Mouse (Mus musculus): Measurements from ENCODE around the gene Col6a4. TPM values are rescaled to one million over a fixed set of nuclear protein-coding genes. Genes with fewer than 3 reads are reported as not detected.

Col6a4 gene
- polyA plus RNA-seq (2015; fragmentation: Nextera tagmentation; extraction: Ambion mirVana): 66.7 and 76.7 TPM in 2 replicates

- H3K27me3 ChIP-seq (replicated peaks): no peaks in the 10 kb centered on the region
- H3K9me3 ChIP-seq: no peaks in the 10 kb centered on the region
- H3K27ac ChIP-seq: no peak within 1 kb of the TSS
- no peaks in the 10 kb centered on the region; the same call in 1 of the 2 replicates for H3K4me1 ChIP-seq (replicated peaks)
- 0 out of 2 replicates have a peak, but pooled peaks have one; percentile 45 for ATAC-seq
- 34% methylated on average over 7 of the region's 7 CpGs for WGBS
- H3K4me2 ChIP-seq (replicated peaks): 0 out of 2 replicates have a peak within 1 kb of the TSS, but pooled peaks have one; percentile 17
- H3K4me3 ChIP-seq (replicated peaks): peak within 1 kb of the TSS; percentile 21
- H3K9ac ChIP-seq: no peak within 1 kb of the TSS
- H3K36me3 ChIP-seq: no peaks in the 10 kb centered on the region
Observed at GRCm38 (mm10) chr9:106096683-106097082, at the start of gene Col6a4. Gene Col6a4, minus strand, starts transcription at chr9:106096783.

GRCm38 (mm10) chr9:106145582-106145981, 49.0 kb upstream of the Col6a4 start:
- H3K4me1 ChIP-seq (replicated peaks): peaks cover 16% of the 10 kb centered on the region
- H3K27ac ChIP-seq: no peak overlapping the region
- 84% methylated on average over 2 of the region's 2 CpGs for WGBS
- H3K36me3 ChIP-seq: no peaks in the 10 kb centered on the region
- no peak overlapping the region for H3K4me2 ChIP-seq (replicated peaks)
- H3K9ac ChIP-seq: no peak overlapping the region
- peaks cover 33% of the 10 kb centered on the region for H3K27me3 ChIP-seq (replicated peaks)
- H3K9me3 ChIP-seq: no peaks in the 10 kb centered on the region
- ATAC-seq: no peak
- H3K4me3 ChIP-seq (replicated peaks): no peak overlapping the region

- Histone ChIP-seq H3K27ac (no peak overlapping the region), H3K36me3 (no peaks in the 10 kb centered on the region), H3K27me3 (replicated peaks) (peaks cover 19% of the 10 kb centered on the region), H3K9me3 (no peaks in the 10 kb centered on the region), H3K4me3 (replicated peaks) (no peak overlapping the region), H3K9ac (no peak overlapping the region), H3K4me2 (replicated peaks) (no peak overlapping the region), H3K4me1 (replicated peaks) (peaks cover 16% of the 10 kb centered on the region)
- 86% methylated on average over 7 of the region's 7 CpGs for WGBS
- no peak for ATAC-seq
Observed at GRCm38 (mm10) chr9:106144176-106144575, 47.6 kb upstream of the Col6a4 start.

GRCm38 (mm10) chr9:106141955-106142354, 45.4 kb upstream of the Col6a4 start:
- no peaks in the 10 kb centered on the region for H3K36me3 ChIP-seq
- no peaks in the 10 kb centered on the region for H3K27me3 ChIP-seq (replicated peaks)
- no peak overlapping the region for H3K4me2 ChIP-seq (replicated peaks)
- no peaks in the 10 kb centered on the region for H3K9me3 ChIP-seq
- H3K9ac ChIP-seq: no peak overlapping the region
- no peak for ATAC-seq
- H3K4me1 ChIP-seq (replicated peaks): no peaks in the 10 kb centered on the region
- WGBS: 85% methylated on average over 12 of the region's 12 CpGs
- no peak overlapping the region for H3K27ac ChIP-seq
- no peak overlapping the region for H3K4me3 ChIP-seq (replicated peaks)

- WGBS: 63% methylated on average over 10 of the region's 10 CpGs
- H3K9ac ChIP-seq: no peak overlapping the region
Observed at GRCm38 (mm10) chr9:106139763-106140162, 43.2 kb upstream of the Col6a4 start.

GRCm38 (mm10) chr9:106137671-106138216, 41.2 kb upstream of the Col6a4 start:
- ATAC-seq: no peak
- WGBS: 66% methylated on average over 10 of the region's 10 CpGs
- no peaks in the 10 kb centered on the region for H3K27me3 ChIP-seq (replicated peaks)

More at GRCm38 (mm10) chr9:106139763-106140162, 43.2 kb upstream of the Col6a4 start:
- Histone ChIP-seq H3K27ac (no peak overlapping the region), H3K4me2 (replicated peaks) (no peak overlapping the region), H3K27me3 (replicated peaks) (no peaks in the 10 kb centered on the region), H3K36me3 (no peaks in the 10 kb centered on the region), H3K4me3 (replicated peaks) (no peak overlapping the region), H3K9me3 (no peaks in the 10 kb centered on the region), H3K4me1 (replicated peaks) (no peaks in the 10 kb centered on the region)
- ATAC-seq: 0 out of 2 replicates have a peak, but pooled peaks have one; percentile 25

GRCm38 (mm10) chr9:106130250-106130649, 33.7 kb upstream of the Col6a4 start:
- 82% methylated on average over 7 of the region's 7 CpGs for WGBS
- no peaks in the 10 kb centered on the region for H3K9me3 ChIP-seq

More at GRCm38 (mm10) chr9:106137671-106138216, 41.2 kb upstream of the Col6a4 start:
- Histone ChIP-seq H3K9me3 (no peaks in the 10 kb centered on the region), H3K4me3 (replicated peaks) (no peak overlapping the region), H3K27ac (no peak overlapping the region), H3K4me2 (replicated peaks) (no peak overlapping the region), H3K4me1 (replicated peaks) (no peaks in the 10 kb centered on the region), H3K36me3 (no peaks in the 10 kb centered on the region), H3K9ac (no peak overlapping the region)

GRCm38 (mm10) chr9:106129072-106129471, 32.5 kb upstream of the Col6a4 start:
- H3K27ac ChIP-seq: no peak overlapping the region
- no peak overlapping the region for H3K4me3 ChIP-seq (replicated peaks)
- H3K9me3 ChIP-seq: no peaks in the 10 kb centered on the region
- H3K27me3 ChIP-seq (replicated peaks): no peaks in the 10 kb centered on the region
- 67% methylated on average over 2 of the region's 2 CpGs for WGBS
- H3K4me2 ChIP-seq (replicated peaks): no peak overlapping the region
- ATAC-seq: no peak
- H3K36me3 ChIP-seq: no peaks in the 10 kb centered on the region
- no peak overlapping the region for H3K9ac ChIP-seq
- H3K4me1 ChIP-seq (replicated peaks): no peaks in the 10 kb centered on the region; the same call in 1 of the 2 replicates

More at GRCm38 (mm10) chr9:106130250-106130649, 33.7 kb upstream of the Col6a4 start:
- no peaks in the 10 kb centered on the region; the same call in 1 of the 2 replicates for H3K4me1 ChIP-seq (replicated peaks)
- H3K27me3 ChIP-seq (replicated peaks): no peaks in the 10 kb centered on the region
- H3K4me2 ChIP-seq (replicated peaks): no peak overlapping the region
- no peak overlapping the region for H3K4me3 ChIP-seq (replicated peaks)
- H3K27ac ChIP-seq: no peak overlapping the region
- H3K9ac ChIP-seq: no peak overlapping the region
- ATAC-seq: no peak
- H3K36me3 ChIP-seq: no peaks in the 10 kb centered on the region

GRCm38 (mm10) chr9:106126786-106127251, 30.2 kb upstream of the Col6a4 start:
- H3K4me3 ChIP-seq (replicated peaks): no peak overlapping the region
- H3K9ac ChIP-seq: no peak overlapping the region
- no peak overlapping the region for H3K27ac ChIP-seq
- no peak overlapping the region for H3K4me2 ChIP-seq (replicated peaks)
- no peak for ATAC-seq
- H3K9me3 ChIP-seq: no peaks in the 10 kb centered on the region
- no peaks in the 10 kb centered on the region for H3K36me3 ChIP-seq
- no peaks in the 10 kb centered on the region; the same call in 1 of the 2 replicates for H3K4me1 ChIP-seq (replicated peaks)
- H3K27me3 ChIP-seq (replicated peaks): no peaks in the 10 kb centered on the region
- 61% methylated on average over 2 of the region's 2 CpGs for WGBS

GRCm38 (mm10) chr9:106123599-106123998, 27.0 kb upstream of the Col6a4 start:
- no peaks in the 10 kb centered on the region for H3K27me3 ChIP-seq (replicated peaks)
- no peak overlapping the region for H3K4me3 ChIP-seq (replicated peaks)
- peak; percentile 28; the same call in 1 of the 2 replicates for ATAC-seq
- no peak overlapping the region for H3K4me2 ChIP-seq (replicated peaks)
- H3K4me1 ChIP-seq (replicated peaks): no peaks in the 10 kb centered on the region; the same call in 1 of the 2 replicates
- WGBS: 49% methylated on average over 4 of the region's 4 CpGs
- no peak overlapping the region for H3K9ac ChIP-seq
- no peak overlapping the region for H3K27ac ChIP-seq
- no peaks in the 10 kb centered on the region for H3K36me3 ChIP-seq
- no peaks in the 10 kb centered on the region for H3K9me3 ChIP-seq

GRCm38 (mm10) chr9:106119075-106119474, 22.5 kb upstream of the Col6a4 start:
- Histone ChIP-seq H3K9me3 (no peaks in the 10 kb centered on the region), H3K9ac (no peak overlapping the region), H3K4me1 (replicated peaks) (no peaks in the 10 kb centered on the region), H3K36me3 (no peaks in the 10 kb centered on the region), H3K4me3 (replicated peaks) (no peak overlapping the region), H3K4me2 (replicated peaks) (no peak overlapping the region), H3K27me3 (replicated peaks) (no peaks in the 10 kb centered on the region), H3K27ac (no peak overlapping the region)
- ATAC-seq: no peak
- 74% methylated on average over 9 of the region's 9 CpGs for WGBS

- Histone ChIP-seq H3K27me3 (replicated peaks) (no peaks in the 10 kb centered on the region), H3K36me3 (no peaks in the 10 kb centered on the region), H3K9me3 (no peaks in the 10 kb centered on the region), H3K4me3 (replicated peaks) (no peak overlapping the region), H3K9ac (no peak overlapping the region), H3K27ac (no peak overlapping the region), H3K4me2 (replicated peaks) (no peak overlapping the region), H3K4me1 (replicated peaks) (no peaks in the 10 kb centered on the region; the same call in 1 of the 2 replicates)
- no peak for ATAC-seq
- 36% methylated on average over 13 of the region's 13 CpGs for WGBS
Observed at GRCm38 (mm10) chr9:106115801-106116424, 19.3 kb upstream of the Col6a4 start.
